Mouse (Mus musculus): Measurements from ENCODE around the gene Slc12a9.
"Not testable (repeated sequence)": the region's sequence is repeated elsewhere in the genome, so short reads cannot be mapped to it uniquely, and the experiment has no call there.

GRCm38 (mm10) chr5:137284411-137284810 is 49.0 kb downstream of the Slc12a9 start:
- not testable (repeated sequence) for TF ChIP-seq CTCF (IDR thresholded peaks at IDR 0.05; ENCODE audit: low read depth, low read length); POLR2A (IDR thresholded peaks at IDR 0.05; ENCODE audit: borderline replicate concordance, low read depth, low read length)
